Mouse (Mus musculus) bone marrow, adult 2 months (tissue): ENCODE data around the gene Timm8b.

Experiments
- CTCF ChIP-seq: fragments of 200-500 bp; IDR thresholded peaks from 2 replicates; pipeline ENCODE4 v1.5.1; 2011; ENCODE audit warnings: low read length, control low read depth; ENCODE audit not compliant: control insufficient read depth, insufficient read depth
- POLR2A ChIP-seq: fragments of 200-500 bp; IDR thresholded peaks from 2 replicates; pipeline ENCODE4 v1.6.1; 2011; ENCODE audit warnings: low read depth, mild to moderate bottlenecking, control low read depth, low read length, borderline replicate concordance; ENCODE audit not compliant: control insufficient read depth

DNA sequence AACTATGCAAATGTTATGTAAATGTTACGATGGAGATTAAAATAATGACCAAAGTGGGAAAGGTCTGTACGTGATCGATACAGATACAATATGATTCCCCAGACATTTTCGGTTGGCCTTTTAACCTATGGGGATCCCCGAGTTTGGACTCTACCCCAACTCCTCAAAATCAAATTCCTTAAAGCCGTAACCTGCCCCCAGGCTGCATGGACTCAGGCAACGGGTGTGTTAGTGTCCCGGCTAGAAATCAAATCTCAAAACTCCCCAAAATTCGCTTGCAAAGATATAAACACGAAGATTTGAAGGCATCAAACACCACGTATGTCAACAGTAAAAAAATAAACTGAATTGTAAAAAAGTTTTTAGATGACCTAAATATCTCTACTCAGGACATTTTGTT lies 12.5 kb downstream of the Timm8b start:
- TF ChIP-seq CTCF = no peak
- TF ChIP-seq POLR2A = no peak
